Mouse (Mus musculus) 416B (cell line): ENCODE results near the gene Nop16.

ENCODE experiments used
- DNase-seq: peaks from one replicate; pipeline ENCODE4 v3.0.0; 2011; ENCODE audit warnings: low read depth

Gene Nop16

DNA sequence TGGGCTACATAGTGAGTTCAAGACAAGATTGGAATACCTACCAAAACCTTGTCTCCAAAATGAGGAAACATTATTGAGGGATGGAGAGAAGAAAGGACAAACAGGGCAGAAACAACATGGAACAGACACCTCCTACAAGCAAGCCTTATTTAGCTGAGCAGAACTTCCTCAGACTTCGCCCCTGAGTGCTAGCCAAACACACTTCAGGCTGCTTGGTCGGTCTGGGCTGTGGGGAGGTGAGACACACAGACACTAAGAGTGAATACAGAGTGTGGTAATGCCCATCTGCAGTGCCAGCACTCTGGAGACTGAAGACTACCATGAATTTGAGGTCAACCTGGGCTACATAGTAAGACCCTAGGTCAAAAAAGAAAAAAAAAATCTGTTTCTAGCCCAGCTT, 30.2 kb downstream of the Nop16 start:
- DNase-seq: no peak

GRCm38 (mm10) chr13:54557652-54558051, 32.2 kb downstream of the Nop16 start:
- DNase-seq: no peak

DNA sequence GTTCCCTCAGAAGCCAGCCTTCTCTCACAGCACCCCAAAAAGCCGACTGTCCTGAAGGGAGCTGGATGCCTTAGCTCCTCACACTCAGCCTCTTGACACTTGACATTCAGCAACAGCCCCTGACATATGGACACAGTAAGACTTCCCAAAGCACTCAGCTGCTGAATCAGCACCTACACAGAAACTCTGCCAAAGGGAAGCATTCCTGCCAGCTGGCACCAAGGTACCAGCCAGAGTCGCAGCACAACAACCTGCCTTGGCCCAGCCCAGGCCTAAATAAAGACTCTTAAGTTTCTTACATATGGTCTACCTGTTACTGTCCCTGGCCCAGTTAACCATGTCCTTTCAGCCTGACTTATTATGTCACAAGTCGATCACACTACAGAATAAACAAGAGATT, 33.1 kb downstream of the Nop16 start:
- no peak for DNase-seq

- no peak for DNase-seq
Measured at GRCm38 (mm10) chr13:54556176-54556575, 33.7 kb downstream of the Nop16 start.

DNA sequence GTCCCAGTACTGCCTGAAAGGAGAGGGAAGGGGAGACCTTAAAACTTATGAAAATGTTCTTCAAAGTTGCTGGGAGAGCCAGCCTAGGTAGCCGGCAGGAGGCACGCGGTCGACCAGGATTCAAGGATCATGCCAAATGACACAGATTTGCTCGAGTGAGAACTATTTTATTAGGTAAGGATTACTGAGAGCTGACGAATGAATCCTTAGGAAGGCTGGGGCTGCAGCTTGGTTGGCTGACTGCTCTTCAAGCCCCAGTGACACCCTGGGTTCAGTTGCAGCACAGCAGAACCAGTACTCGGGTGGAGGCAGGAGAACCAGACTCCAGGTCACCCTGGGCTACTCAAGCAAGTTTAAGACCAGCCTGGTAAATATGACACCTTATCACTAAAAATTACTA, 41.9 kb downstream of the Nop16 start:
- DNase-seq: no peak
